Mouse (Mus musculus): ENCODE data around the gene P3h2.

- TF ChIP-seq CTCF (IDR thresholded peaks at IDR 0.05; ENCODE audit: low read depth) (no peak), EP300 (IDR thresholded peaks at IDR 0.05; ENCODE audit: low read depth) (no peak)
These were observed 147.4 kb downstream of the P3h2 start for GRCm38 (mm10) chr16:25958213-25958612.

Measured in heart, postnatal 0 days (tissue).